Mouse (Mus musculus): Measurements from ENCODE around the gene Entpd5.

DNA sequence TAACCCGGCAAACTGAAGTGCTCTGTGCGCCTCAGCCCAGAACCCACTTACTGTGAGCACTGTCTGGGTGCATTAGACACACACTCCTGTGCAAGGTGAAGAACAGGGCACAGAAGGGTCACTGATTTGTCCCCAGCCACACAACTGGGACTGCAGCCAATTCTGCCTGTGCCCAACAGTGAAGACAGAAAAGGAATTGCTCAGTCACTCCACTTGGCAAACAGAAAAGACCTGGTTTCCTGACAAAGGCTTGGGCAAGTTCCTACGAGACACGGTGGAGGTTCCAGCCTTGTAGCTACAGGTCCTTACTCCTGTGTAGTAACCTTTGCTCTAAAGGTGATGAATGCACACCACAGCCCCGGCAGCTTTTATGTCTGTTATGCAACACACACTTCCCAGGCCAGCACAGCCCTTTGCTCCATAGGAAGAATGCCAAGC is 24.2 kb downstream of the Entpd5 start:
- TF ChIP-seq CTCF (IDR thresholded peaks at IDR 0.05; ENCODE audit: insufficient read depth, low read length) (no peak), POLR2A (IDR thresholded peaks at IDR 0.05; ENCODE audit: borderline replicate concordance, extremely low read depth, low read depth, low read length) (no peak)
